Mouse (Mus musculus) forebrain, embryonic 16.5 days (tissue): ENCODE measurements around the gene Eci3. TPM values are rescaled to one million over a fixed set of nuclear protein-coding genes. Genes with fewer than 3 reads are reported as not detected.
"Not testable (repeated sequence)": the region's sequence is repeated elsewhere in the genome, so short reads cannot be mapped to it uniquely, and the experiment has no call there.

Experiments used
- ATAC-seq: fragments of 200-750 bp; cut with Nextera tagmentation; 2 replicates; pipeline ENCODE4 v1.8.0; 2017; ENCODE audit warnings: mild to moderate bottlenecking, moderate library complexity
- H3K27ac ChIP-seq: fragments of 300-500 bp; sonication (generic); 2 replicates; pipeline ENCODE4 v1.5.1; 2014; ENCODE audit warnings: low read length, control low read depth
- H3K27me3 ChIP-seq: fragments of 300-500 bp; sonication (generic); replicated peaks from 2 replicates; pipeline ENCODE4 v1.6.1; 2014; ENCODE audit warnings: low read length; ENCODE audit not compliant: control insufficient read depth, insufficient read depth
- H3K36me3 ChIP-seq: fragments of 300-500 bp; sonication (generic); 2 replicates; pipeline ENCODE4 v1.6.1; 2014; ENCODE audit not compliant: control insufficient read depth, insufficient read depth
- H3K4me1 ChIP-seq: fragments of 300-500 bp; sonication (generic); replicated peaks from 2 replicates; pipeline ENCODE4 v1.6.1; 2014; ENCODE audit warnings: low read length; ENCODE audit not compliant: control insufficient read depth, insufficient read depth
- H3K4me2 ChIP-seq: fragments of 300-500 bp; sonication (generic); 2 replicates; pipeline ENCODE4 v1.6.1; 2014; ENCODE audit warnings: mild to moderate bottlenecking, low read length, control low read depth
- H3K4me3 ChIP-seq: fragments of 300-500 bp; sonication (generic); replicated peaks from 2 replicates; pipeline ENCODE4 v1.5.1; 2014; ENCODE audit warnings: mild to moderate bottlenecking, low read length, control low read depth
- H3K9ac ChIP-seq: fragments of 300-500 bp; sonication (generic); replicated peaks from 2 replicates; pipeline ENCODE4 v1.6.1; 2014; ENCODE audit warnings: low read depth, low read length, control low read depth
- H3K9me3 ChIP-seq: fragments of 300-500 bp; sonication (generic); 2 replicates; pipeline ENCODE4 v1.6.1; 2016; ENCODE audit warnings: low read length; ENCODE audit not compliant: control insufficient read depth
- WGBS: fragments of 180-500 bp; shearing (Covaris S2); extraction: QIAGEN DNeasy Blood & Tissue Kit; methylation state at CpG from one replicate; pipeline ENCODE4 v1.1.7; 2014; 5-methylcytosine and 5-hydroxymethylcytosine counted together
- polyA plus RNA-seq: library from polyadenylated mRNA; unstranded; fragments of >200 nt; fragmentation: Nextera tagmentation; extraction: Ambion mirVana; gene quantifications from 2 replicates; pipeline ENCODE4 v1.2.1, GENCODE M21; 2015

The Eci3 gene
- polyA plus RNA-seq, 1 experiment from 2014 or later = 0.42 TPM

DNA sequence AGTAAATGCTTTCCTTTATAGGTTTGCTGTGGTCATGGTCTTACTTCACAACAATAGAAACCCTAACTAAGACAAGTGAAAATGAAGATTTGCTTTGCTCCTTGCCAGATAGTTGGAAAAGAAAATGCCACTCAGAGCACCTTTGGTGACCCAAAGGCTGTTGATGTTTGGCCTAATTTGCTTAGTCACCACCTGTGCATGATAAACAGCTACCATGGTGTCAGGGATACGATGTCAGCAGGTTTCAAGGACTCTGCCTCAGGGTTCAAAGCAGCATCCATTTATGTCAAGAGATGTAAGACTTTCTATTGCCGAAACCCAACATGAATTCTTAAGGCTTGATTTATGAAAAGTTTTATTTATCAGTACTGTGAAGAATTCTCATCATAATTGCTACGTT, 13.8 kb upstream of the Eci3 start:
- ATAC-seq = no peak
- WGBS = 97% methylated on average over 3 of the region's 3 CpGs

DNA sequence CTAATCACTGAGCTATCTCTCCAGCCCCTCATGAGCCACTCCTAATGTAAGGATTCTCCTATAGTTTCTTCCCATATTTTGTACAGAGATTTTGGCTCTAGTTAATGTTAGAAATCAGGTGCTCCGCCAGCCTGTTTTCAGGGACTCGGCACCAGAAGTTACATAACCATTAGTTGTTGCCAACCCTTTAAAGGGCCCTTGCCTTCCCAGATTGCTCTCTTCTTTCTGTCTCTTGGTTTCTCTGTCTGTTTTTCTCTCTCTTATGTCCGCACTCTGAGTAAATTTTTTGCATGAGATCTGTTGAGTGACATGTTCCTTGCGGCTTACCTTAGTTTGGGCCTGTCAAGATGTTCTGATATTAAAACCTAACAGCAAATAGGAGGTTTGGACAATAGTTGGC, 12.5 kb upstream of the Eci3 start:
- Histone ChIP-seq H3K9ac (no peak overlapping the region), H3K4me3 (no peak overlapping the region), H3K27ac (no peak overlapping the region), H3K4me2 (no peak overlapping the region), H3K9me3 (no peaks in the 10 kb centered on the region), H3K27me3 (no peaks in the 10 kb centered on the region), H3K4me1 (no peaks in the 10 kb centered on the region), H3K36me3 (peaks cover 28% of the 10 kb centered on the region)
- no peak for ATAC-seq
- 93% methylated on average over 4 of the region's 4 CpGs for WGBS

More for the DNA sequence above, 13.8 kb upstream of the Eci3 start:
- no peak overlapping the region for H3K4me3 ChIP-seq
- H3K9me3 ChIP-seq = no peaks in the 10 kb centered on the region
- H3K27ac ChIP-seq = no peak overlapping the region
- H3K9ac ChIP-seq = no peak overlapping the region
- peaks cover 28% of the 10 kb centered on the region for H3K36me3 ChIP-seq
- H3K27me3 ChIP-seq = no peaks in the 10 kb centered on the region
- H3K4me1 ChIP-seq = no peaks in the 10 kb centered on the region
- no peak overlapping the region for H3K4me2 ChIP-seq

DNA sequence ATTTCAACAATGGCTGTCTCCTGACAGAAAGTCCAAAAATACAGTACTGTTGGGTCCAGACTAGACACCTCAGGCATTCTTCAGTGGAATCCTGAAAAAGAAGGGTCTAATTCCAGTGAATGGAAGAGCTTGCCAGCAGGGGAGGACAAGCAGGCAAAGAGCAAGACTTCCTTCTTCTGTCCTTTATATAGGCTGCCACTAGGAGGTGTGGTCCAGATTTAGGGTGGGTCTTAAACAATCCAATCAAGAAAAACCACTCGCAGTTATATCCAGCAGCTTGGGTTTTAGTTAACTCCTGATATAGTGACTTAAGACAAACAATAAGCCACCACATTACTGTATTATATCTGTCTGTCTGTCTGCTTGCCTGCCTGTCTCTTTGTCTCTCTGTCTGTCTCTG, 10.2 kb upstream of the Eci3 start:
- H3K27me3 ChIP-seq = no peaks in the 10 kb centered on the region
- no peaks in the 10 kb centered on the region for H3K9me3 ChIP-seq
- H3K36me3 ChIP-seq = peaks cover 15% of the 10 kb centered on the region
- ATAC-seq = no peak
- no peak overlapping the region for H3K9ac ChIP-seq
- H3K4me1 ChIP-seq = no peaks in the 10 kb centered on the region
- 53% methylated on average over 1 of the region's 1 CpGs for WGBS
- no peak overlapping the region for H3K4me2 ChIP-seq
- H3K27ac ChIP-seq = no peak overlapping the region
- H3K4me3 ChIP-seq = no peak overlapping the region

DNA sequence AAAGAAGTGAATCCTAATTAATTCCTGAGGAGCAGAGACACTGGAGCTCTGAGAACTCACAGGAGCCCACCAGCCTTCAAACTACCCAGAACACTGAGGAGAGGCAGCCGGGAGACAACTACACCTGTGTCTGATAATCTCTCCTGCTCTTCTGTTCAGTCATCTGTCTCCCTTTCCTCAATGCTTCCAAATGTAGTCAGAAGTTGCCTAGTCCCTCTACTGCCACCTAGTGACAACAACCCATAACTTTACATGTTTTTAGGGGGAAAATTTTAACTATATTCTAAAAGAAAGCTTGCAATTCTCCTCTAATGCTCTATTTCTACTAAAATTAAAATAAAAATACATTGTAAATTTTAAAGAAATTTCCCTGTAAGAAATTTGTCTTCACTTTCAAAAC, 9.5 kb upstream of the Eci3 start:
- Histone ChIP-seq H3K27ac (no peak overlapping the region), H3K4me1 (no peaks in the 10 kb centered on the region), H3K27me3 (no peaks in the 10 kb centered on the region), H3K4me2 (no peak overlapping the region), H3K9me3 (no peaks in the 10 kb centered on the region), H3K4me3 (no peak overlapping the region), H3K36me3 (peaks cover 12% of the 10 kb centered on the region), H3K9ac (no peak overlapping the region)
- WGBS = 38% methylated on average over 1 of the region's 1 CpGs
- ATAC-seq = no peak

DNA sequence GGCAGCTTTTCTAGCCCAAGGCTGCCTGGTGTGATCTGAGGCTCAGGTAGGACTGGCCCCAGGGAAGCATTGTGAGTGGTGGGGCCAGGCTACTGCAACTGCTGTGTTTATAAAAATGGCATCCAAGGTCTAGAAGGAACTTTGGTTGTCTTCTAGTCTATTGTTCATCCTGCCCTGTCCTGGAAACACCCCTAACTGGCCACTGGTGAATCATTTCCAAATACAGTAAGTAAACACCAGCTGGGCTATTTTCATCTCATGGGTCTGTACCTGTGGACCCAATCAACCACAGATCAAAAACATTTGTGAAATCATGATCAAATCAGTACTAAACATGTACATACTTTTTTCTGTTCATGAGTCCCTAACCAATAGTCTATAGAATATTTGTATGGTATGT, 8.8 kb upstream of the Eci3 start:
- not testable (repeated sequence) for H3K9ac ChIP-seq, H3K4me1 ChIP-seq, H3K4me2 ChIP-seq, H3K4me3 ChIP-seq, H3K27me3 ChIP-seq, H3K36me3 ChIP-seq, ATAC-seq, H3K9me3 ChIP-seq, H3K27ac ChIP-seq

DNA sequence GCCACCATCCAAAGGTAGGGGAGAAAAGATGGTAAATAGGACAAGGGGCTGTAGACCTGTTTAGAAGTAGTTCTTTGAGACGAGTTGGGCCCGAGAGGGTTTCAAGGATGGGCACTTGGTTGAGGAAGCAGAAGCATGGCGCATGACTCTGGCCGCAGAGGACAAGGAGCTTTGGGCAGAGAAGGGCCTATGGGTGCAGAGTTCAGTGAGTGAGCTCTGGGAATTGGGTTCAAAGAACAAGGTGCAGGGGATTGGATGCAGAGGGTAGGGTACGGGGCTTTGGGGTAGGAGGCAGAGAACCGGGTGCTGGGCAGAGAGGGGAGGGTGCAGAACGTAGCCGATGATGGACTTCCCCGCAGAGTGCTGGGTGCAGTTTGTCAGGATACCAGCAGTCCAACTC, 2.0 kb upstream of the Eci3 start:
- not testable (repeated sequence) for H3K27ac ChIP-seq, H3K4me2 ChIP-seq, H3K27me3 ChIP-seq, H3K9me3 ChIP-seq, H3K9ac ChIP-seq, H3K36me3 ChIP-seq, H3K4me3 ChIP-seq, ATAC-seq
- 75% methylated on average over 9 of the region's 9 CpGs for WGBS
- peaks cover 13% of the 10 kb centered on the region for H3K4me1 ChIP-seq

DNA sequence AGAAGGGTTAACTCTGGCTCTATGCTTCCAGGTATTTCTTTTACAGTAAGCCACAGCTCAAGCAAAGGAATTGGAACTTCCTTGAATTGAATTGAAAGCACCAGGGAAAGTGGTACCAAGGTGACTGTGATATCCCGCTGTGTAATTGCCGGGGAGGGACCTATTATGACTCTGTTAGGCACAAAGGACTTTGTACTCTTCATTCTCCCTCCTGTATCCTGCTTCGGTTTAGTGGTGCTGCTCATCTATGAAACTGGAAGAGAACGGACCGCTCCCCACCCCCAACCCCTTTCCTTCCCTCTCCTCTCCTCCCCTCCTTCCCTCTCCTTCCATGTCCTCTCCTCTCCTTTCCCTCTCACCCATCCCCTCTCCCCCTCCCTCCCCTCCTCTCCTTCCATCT, 1.3 kb upstream of the Eci3 start:
- peaks cover 13% of the 10 kb centered on the region for H3K4me1 ChIP-seq
- WGBS = 10% methylated on average over 5 of the region's 5 CpGs
- peak overlapping the region; percentile 79 for H3K4me2 ChIP-seq
- no peak overlapping the region for H3K4me3 ChIP-seq
- H3K36me3 ChIP-seq = no peaks in the 10 kb centered on the region
- H3K9me3 ChIP-seq = no peaks in the 10 kb centered on the region
- no peaks in the 10 kb centered on the region; the same call in none of the 2 replicates for H3K27me3 ChIP-seq
- no peak for ATAC-seq
- H3K9ac ChIP-seq = no peak overlapping the region
- H3K27ac ChIP-seq = no peak overlapping the region

DNA sequence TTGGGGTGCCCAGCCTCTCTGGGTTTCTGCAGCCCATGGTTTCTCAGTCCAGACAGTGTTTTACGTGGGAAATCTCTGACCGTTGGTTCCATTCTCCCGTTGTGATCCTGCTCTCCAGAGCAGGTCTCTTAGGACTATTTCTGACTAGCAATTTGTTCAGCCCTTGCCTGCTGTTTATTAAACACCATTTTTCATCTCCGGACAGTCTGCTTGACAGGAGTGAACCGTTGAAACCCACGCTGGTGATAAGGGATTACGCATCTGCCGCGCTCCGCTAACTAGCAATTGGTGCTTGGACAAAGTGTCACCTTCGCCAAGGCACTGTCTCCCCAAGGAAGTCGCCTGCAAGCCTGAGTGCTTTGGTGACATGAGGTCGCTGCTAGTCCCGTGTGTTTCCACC, 809 bp upstream of the Eci3 start:
- ATAC-seq = peak; percentile 10; the same call in 1 of the 2 replicates
- H3K27ac ChIP-seq = no peak overlapping the region
- H3K4me3 ChIP-seq = peak overlapping the region; percentile 40
- H3K4me1 ChIP-seq = peaks cover 13% of the 10 kb centered on the region
- H3K27me3 ChIP-seq = no peaks in the 10 kb centered on the region; the same call in none of the 2 replicates
- no peaks in the 10 kb centered on the region for H3K36me3 ChIP-seq
- 0 out of 2 replicates have a peak overlapping the region, but pooled peaks have one; percentile 18 for H3K9ac ChIP-seq
- 4% methylated on average over 14 of the region's 14 CpGs for WGBS
- H3K9me3 ChIP-seq = no peaks in the 10 kb centered on the region
- H3K4me2 ChIP-seq = peak overlapping the region; percentile 79

DNA sequence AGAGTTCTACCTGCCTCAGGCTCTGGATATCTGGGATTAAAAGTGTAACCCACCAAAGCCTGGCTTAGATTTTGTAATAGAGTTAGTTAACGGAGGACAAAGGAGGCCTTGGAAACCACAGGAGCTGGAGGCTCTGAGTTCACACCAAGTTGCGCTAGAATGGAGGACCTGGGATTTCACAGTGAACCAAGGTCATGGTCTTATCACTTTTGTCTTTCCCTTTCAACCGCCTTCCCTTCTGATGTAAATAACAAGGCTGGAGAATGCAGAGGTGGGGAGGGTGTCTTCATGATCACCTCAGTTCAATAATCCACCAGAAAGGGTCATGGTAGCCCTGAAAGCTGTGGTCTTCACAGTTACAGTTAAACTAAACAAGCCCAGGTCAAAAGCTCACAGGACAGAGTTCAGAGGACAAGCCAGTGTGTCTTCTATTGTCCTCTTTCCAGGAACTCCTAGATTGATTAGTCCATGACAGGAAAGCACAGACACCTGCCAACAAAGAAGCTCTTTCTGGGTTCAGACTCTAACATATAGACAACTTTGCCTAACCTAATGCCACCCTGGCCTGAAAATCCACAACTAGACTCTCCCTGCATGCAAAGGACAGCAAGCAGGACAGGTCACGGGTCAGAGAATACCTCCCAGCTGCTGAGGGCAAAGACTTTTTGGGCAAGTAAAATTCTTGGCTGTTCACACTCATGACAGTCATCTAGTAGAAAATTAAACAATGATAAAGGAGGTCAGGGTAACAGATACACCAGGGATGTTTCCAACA, 2.4 kb downstream of the Eci3 start:
- no peak overlapping the region for H3K4me2 ChIP-seq
- no peaks in the 10 kb centered on the region for H3K9me3 ChIP-seq
- no peaks in the 10 kb centered on the region; the same call in none of the 2 replicates for H3K27me3 ChIP-seq
- H3K9ac ChIP-seq = no peak overlapping the region
- ATAC-seq = no peak
- H3K27ac ChIP-seq = no peak overlapping the region
- WGBS = 90% methylated on average over 4 of the region's 4 CpGs
- no peaks in the 10 kb centered on the region for H3K36me3 ChIP-seq
- no peak overlapping the region for H3K4me3 ChIP-seq
- peaks cover 13% of the 10 kb centered on the region for H3K4me1 ChIP-seq

DNA sequence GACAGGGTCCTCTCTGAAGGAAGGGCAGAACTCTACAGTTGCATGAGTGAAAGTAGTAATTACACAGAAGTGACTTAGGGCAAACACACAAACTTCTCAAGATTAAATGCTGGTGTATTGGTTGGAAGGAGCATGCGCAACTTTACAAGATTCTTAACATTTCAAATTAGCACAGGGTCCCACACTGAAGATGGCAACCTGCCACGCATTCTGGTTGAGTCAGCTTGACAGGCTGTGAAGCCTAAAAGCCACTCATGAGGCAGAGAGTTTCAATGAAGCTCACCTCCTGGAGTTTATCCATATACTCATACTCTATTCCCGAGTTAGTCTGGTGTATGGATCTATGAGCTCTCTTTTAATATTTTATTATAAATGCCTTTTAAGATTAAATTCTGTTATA, 5.5 kb downstream of the Eci3 start:
- H3K4me3 ChIP-seq, H3K4me2 ChIP-seq, H3K27me3 ChIP-seq, H3K27ac ChIP-seq, ATAC-seq, H3K4me1 ChIP-seq, H3K9ac ChIP-seq, H3K9me3 ChIP-seq, H3K36me3 ChIP-seq: not testable (repeated sequence)
- WGBS = 60% methylated on average over 3 of the region's 3 CpGs
